Mouse (Mus musculus): ENCODE measurements at regions not wholly inside any gene's neighbourhood (a gene's known extent, or its start where the extent isn't known, plus 50 kb on each side); places are given as distances from the start of the nearest gene placed in this dataset.

DNA sequence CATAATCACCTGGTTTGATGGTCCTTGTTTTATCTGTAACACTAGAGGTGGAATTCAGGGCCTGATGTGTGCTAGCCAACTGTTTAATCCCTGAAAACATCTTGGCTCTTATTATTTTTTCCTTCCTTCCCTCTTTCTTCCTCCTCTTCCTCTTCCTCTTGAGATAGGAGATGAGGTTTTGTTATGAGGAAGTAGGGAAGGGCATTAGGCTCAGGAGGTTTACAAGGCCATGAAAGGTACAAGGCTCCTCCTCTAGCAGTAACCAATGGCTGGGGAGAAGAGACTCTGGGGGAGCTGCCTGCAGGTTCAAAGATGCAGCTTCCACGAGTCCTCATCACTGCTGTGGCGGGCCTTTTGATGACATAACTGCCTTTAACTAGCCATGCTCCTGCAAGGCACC lies 98.6 kb upstream of the Chd2 start:
- no peak for DNase-seq (ENCODE audit: extremely low read depth, low read depth, low spot score)

- DNase-seq (ENCODE audit: extremely low read depth, low read depth, low spot score) = no peak
These were observed 96.1 kb upstream of the Chd2 start for GRCm38 (mm10) chr7:73637810-73638125.

- DNase-seq (ENCODE audit: extremely low read depth, low read depth, low spot score) = no peak
These were observed 95.6 kb upstream of the Chd2 start for GRCm38 (mm10) chr7:73637101-73637809.

DNA sequence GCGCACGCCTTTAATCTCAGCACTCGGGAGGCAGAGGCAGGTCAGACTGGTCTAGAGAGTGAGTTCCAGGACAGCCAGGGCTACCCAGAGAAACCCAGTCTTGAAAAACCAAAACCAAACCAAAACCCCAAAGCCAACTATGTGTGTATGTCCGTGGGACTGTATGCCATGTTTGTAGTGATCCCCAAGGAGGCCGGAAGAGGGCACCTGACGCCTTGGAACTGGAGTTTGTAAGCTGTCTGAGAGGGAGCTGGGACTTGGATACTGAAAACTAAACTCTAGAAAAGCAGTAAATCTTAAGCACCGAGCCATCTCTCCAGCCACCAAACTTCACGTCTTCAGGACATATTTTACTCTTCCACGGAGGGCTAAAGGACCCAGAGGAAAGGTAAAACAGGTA lies 93.8 kb upstream of the Chd2 start:
- no peak for DNase-seq (ENCODE audit: extremely low read depth, low read depth, low spot score)

- no peak for DNase-seq (ENCODE audit: extremely low read depth, low read depth, low spot score)
These were observed 89.2 kb upstream of the Chd2 start for GRCm38 (mm10) chr7:73630790-73631189.

DNA sequence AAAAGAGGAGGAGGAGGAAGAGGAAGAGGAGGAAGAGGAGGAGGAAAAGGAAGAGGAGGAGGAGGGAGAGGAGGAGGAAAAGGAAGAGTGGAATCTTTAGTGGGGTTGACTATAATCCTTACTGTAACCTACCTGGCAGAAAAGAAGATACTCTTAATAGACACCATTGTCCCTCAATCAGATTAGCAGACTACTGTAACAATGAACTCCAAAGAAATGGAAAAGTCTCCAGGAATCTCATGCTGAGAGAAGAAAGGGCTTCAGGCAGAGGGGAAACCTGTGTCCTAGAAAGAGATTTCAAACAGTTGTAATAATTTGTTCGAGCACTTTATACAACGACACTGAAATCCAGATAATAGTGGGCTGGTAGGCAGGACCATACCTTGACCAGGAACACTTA lies 87.6 kb upstream of the Chd2 start:
- no peak for DNase-seq (ENCODE audit: extremely low read depth, low read depth, low spot score)

GRCm38 (mm10) chr7:73628071-73628470 lies 86.4 kb upstream of the Chd2 start:
- no peak for DNase-seq (ENCODE audit: extremely low read depth, low read depth, low spot score)

DNA sequence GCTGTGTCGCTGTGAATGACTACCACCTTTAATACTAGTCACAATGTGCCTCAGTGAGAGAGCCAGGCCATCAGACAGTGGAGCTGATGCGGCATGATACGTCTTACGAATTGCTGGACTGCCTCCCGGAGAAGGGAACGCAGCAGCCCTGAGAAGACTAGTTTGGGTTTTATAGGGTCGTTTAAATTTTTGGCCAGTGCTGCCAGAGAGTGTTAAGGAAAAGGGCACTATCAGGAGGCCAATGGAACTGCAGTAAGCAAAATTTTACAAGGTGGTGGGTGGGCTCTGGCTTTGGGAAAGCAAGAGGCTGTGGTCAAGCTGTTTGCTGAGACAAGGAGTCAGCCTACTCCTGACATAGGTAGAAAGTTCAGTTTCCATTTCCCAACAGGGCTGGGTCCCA lies 84.7 kb upstream of the Chd2 start:
- DNase-seq (ENCODE audit: extremely low read depth, low read depth, low spot score) = no peak

DNA sequence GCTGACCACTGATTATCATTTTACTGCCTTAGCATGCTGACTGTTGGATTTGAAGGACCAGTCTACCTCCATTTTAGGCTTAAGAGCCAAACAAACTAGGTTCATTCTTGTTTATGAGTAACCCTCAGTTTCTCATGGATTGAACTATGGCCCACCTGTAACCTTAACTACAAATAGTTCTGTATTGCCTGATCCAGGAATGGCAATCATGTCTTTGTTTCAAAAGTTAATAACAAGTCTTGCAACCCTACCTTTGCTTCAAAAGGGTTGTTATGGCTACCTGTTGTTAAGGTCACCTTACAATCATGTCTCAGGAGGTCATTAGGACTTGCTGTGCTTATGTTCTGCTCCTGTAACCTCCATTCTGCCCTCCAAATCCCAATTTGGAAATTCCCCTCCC lies 84.0 kb upstream of the Chd2 start:
- no peak for DNase-seq (ENCODE audit: extremely low read depth, low read depth, low spot score)

DNA sequence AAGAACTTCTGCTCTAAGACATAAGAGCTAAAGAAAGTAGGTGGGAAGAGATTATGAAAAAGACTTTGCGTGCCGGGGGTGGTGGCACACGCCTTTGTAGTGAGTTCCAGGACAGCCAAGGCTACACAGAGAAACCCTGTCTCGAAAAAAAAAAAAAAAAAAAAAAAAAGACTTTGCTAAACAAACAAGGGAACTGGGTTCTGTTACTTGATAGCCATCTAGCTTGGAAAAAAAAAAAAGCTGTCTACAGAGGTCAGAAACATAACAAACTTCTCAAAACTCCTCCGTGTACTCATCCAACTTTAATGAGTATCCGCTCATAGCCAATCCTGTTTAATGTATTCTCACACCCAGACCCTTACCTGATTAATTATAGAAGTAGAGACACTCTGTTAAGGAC lies 83.4 kb upstream of the Chd2 start:
- no peak for DNase-seq (ENCODE audit: extremely low read depth, low read depth, low spot score)

DNA sequence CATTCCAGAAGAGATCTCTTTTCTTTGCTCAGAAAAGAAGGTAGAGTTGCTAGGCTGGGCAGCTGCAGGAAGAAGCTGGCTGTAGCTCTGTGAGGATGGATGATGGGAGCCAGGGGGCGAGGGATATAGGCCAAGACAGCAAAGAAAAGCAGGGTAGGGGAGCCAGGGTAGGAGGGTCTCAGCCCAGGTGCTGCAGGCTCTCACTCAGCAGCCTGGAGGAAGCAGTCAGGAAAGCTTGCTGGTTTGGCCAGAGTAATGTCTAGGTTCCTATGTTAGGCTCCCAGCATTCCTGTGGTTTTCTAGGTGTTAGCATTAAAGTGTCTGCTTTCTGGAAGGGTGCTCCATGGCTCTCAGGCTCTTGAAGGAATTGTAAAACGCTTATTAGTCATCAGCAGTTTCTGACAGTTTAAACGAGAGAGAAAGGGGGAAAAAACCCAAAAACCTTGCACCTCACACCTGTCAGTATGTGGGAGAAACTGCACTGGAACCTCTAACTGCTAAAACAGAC lies 82.5 kb upstream of the Chd2 start:
- DNase-seq (ENCODE audit: extremely low read depth, low read depth, low spot score) = no peak

GRCm38 (mm10) chr7:73622468-73622867 lies 80.8 kb upstream of the Chd2 start:
- DNase-seq (ENCODE audit: extremely low read depth, low read depth, low spot score) = no peak

GRCm38 (mm10) chr7:73620341-73620740 lies 78.7 kb upstream of the Chd2 start:
- DNase-seq (ENCODE audit: extremely low read depth, low read depth, low spot score) = no peak

GRCm38 (mm10) chr7:73618758-73619416 lies 77.3 kb upstream of the Chd2 start:
- DNase-seq (ENCODE audit: extremely low read depth, low read depth, low spot score) = no peak

- DNase-seq (ENCODE audit: extremely low read depth, low read depth, low spot score) = no peak
These were observed 76.5 kb upstream of the Chd2 start for GRCm38 (mm10) chr7:73617910-73618757.

DNA sequence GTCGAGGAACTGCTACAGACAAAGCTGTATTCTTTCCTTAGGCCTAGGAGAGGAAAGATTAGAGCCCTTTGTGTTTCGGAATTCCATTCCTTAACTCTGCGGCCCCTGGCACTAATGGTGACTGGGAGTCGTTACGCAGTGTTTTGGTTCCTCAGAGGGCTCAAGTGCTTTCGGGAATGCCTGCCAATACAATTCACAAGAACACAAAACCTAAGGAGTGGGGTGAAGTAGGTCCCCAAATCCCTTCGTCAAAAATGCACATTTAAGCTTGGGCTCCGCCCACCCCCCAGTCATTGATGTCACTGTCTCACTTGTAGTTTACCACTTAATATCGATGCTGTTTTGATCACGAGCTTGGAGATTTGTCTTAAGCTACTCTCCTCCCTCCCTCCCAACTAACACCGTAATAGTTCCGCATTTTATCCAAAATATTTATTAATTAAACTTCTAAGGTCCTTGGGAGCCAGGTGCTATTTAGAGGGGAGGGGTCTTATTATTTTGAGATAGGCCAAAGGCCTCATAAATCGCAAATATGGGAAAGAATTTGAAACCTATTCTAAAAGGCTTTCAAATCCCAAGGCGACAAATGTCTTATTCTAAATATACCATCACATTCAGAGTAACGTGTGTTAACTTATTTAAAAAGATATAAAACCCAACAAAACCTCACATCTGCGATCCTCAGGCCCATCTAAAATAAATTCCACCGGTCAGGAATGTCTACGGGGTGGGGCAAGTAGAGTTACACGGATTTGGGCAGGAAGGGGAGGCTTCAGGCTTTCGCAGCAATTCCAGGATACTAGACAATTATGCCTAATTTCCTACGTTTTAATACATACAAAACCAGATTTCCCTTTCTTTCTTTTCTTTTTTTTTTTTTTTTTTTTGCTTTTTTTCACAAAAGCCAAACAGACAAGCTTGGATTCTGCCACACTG lies 75.6 kb upstream of the Chd2 start:
- DNase-seq (ENCODE audit: extremely low read depth, low read depth, low spot score) = no peak

GRCm38 (mm10) chr7:73616015-73616414 lies 74.4 kb upstream of the Chd2 start:
- DNase-seq (ENCODE audit: extremely low read depth, low read depth, low spot score) = no peak

DNA sequence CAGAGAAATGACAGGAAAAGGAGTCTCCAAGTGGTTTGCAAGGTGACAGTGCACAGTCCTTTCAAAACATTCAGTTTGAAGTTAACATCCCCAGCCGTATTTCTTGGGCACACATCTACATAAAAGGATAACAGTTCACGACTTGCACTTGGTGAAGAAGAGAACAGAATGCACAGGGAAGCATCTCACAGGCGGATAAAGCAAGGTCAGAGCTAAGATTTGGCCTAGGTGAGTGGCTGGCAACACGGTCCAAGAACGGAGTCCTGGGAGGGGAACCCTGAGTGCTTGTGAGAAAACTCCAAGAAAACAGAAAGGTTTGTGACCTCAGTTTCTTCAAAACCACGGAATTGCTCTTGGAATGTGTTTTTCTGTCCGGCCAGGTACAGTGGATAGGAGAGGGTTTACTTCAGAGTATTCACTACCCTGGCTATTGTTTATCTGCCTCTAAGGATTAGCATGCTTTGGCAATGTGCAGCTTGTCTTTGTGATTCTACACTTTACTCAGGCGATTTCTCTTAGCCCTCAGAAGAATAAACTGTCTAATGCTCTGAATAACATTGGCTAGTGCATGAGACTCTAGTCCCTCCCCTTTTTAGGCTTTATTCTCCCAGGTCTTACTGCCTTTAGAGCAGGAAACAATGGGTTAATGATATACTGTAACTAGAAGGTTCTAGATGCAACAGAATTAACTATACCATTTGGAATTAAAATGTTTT lies 73.4 kb upstream of the Chd2 start:
- no peak for DNase-seq (ENCODE audit: extremely low read depth, low read depth, low spot score)

DNA sequence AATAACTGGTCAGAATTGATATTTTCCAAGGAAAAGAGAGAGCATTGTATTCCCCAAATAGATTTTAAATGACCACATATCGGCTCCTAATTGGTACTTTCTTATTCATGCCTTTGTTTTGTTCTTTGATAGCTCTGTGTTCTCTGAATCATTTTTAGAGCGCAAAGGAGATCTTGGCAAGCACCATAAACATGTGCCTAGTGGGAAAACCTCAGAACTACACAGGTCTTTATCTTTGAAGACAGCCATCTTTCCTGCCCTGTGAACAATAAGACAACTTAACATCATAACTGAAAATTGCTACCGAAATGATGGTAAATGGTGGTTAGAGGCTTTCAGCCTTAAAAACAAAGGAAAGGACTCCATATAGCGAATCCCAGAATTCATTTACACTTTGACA lies 72.7 kb upstream of the Chd2 start:
- no peak for DNase-seq (ENCODE audit: extremely low read depth, low read depth, low spot score)

DNA sequence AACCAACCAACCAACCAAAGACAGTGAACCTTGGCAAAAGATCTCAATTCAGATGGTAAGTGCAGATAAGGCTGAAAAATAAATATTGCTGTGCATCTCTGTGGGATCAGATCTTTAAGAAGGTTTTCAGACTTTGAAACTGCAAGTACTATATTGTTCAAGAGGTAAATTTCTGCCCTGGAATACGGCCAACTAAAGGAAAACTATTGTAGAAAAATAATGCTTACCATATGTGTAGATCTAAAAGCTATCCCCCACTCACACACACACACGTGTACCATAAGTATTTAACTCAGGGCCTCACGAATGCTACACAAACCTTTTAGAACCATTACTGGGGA lies 71.1 kb upstream of the Chd2 start:
- DNase-seq (ENCODE audit: extremely low read depth, low read depth, low spot score) = no peak

Data from fat pad, adult 2 months (tissue).